Mouse (Mus musculus): Measurements from ENCODE around the gene Gtpbp1.

GRCm38 (mm10) chr15:79733192-79733591 lies 42.5 kb downstream of the Gtpbp1 start:
- TF ChIP-seq POLR2A (IDR thresholded peaks at IDR 0.05; ENCODE audit: borderline replicate concordance, extremely low read depth, insufficient read depth, insufficient read length, poor library complexity, severe bottlenecking) (no peak), CTCF (IDR thresholded peaks at IDR 0.05; ENCODE audit: borderline replicate concordance, extremely low read depth, insufficient read depth, insufficient read length) (no peak)
